8 mouse cellular contexts compared by ENCODE assay signal in genomic region chr9:48984845-48985707, GRCm38 (mm10). TPM values are rescaled to one million over a fixed set of nuclear protein-coding genes. Genes with fewer than 3 reads are reported as not detected.
DNase-seq lines count a peak whose midpoint lies in the region; ATAC-seq and TF ChIP-seq lines count a peak whose summit lies in the region.

Gene Usp28 (plus strand): TSS chr9:48985375.

- peak; percentile 98 for DNase-seq in c-Kit-positive CD71-positive TER-119-positive erythroid progenitor cells, embryonic 14.5 days (ENCODE audit: low spot score)
- peak; percentile 100 for DNase-seq in heart, postnatal 10 days
- peak; percentile 92 for DNase-seq in large intestine, adult 2 months (ENCODE audit: low read depth, low spot score)
- DNase-seq in liver, postnatal 0 days = peak; percentile 100
- peak; percentile 100 for DNase-seq in testis, postnatal 10 days (ENCODE audit: low spot score)

- peak within 1 kb of the TSS; percentile 94 for H3K4me3 ChIP-seq in E14TG2a.4 (replicated peaks; ENCODE audit: low read length)
- peak within 1 kb of the TSS; percentile 81 for H3K4me3 ChIP-seq in forebrain, embryonic 12.5 days (replicated peaks)
- peak within 1 kb of the TSS; percentile 74 for H3K4me3 ChIP-seq in liver, postnatal 0 days (ENCODE audit: low read depth, low read length)
- H3K4me3 ChIP-seq in neural tube, embryonic 14.5 days (ENCODE audit: low read depth, low read length) = peak within 1 kb of the TSS; percentile 70

- peaks cover 69% of the 10 kb centered on the region for H3K4me1 ChIP-seq in E14TG2a.4 (replicated peaks; ENCODE audit: low read depth, low read length)
- H3K4me1 ChIP-seq in forebrain, embryonic 12.5 days = peaks cover 36% of the 10 kb centered on the region
- H3K4me1 ChIP-seq in liver, postnatal 0 days (ENCODE audit: insufficient read depth) = peaks cover 26% of the 10 kb centered on the region
- H3K4me1 ChIP-seq in neural tube, embryonic 14.5 days (ENCODE audit: control insufficient read depth, insufficient read depth, low read length) = peaks cover 17% of the 10 kb centered on the region

- peaks cover 7% of the 10 kb centered on the region; the same call in 1 of the 2 replicates for H3K9me3 ChIP-seq in E14TG2a.4 (ENCODE audit: low read length)
- no peaks in the 10 kb centered on the region for H3K9me3 ChIP-seq in forebrain, embryonic 12.5 days
- no peaks in the 10 kb centered on the region for H3K9me3 ChIP-seq in liver, postnatal 0 days (ENCODE audit: low read length)
- H3K9me3 ChIP-seq in neural tube, embryonic 14.5 days (ENCODE audit: control insufficient read depth, low read length) = no peaks in the 10 kb centered on the region

- 0% methylated on average over 83 of the region's 94 CpGs for WGBS in forebrain, embryonic 12.5 days
- under 1% methylated on average over 92 of the region's 94 CpGs for WGBS in large intestine, adult 2 months
- under 1% methylated on average over 60 of the region's 94 CpGs for WGBS in liver, postnatal 0 days (ENCODE audit: insufficient replicate concordance)
- under 1% methylated on average over 72 of the region's 94 CpGs for WGBS in neural tube, embryonic 14.5 days

- H3K36me3 ChIP-seq in E14TG2a.4 (ENCODE audit: insufficient read depth, low read length) = peaks cover 30% of the 10 kb centered on the region
- H3K36me3 ChIP-seq in forebrain, embryonic 12.5 days (replicated peaks) = no peaks in the 10 kb centered on the region
- H3K36me3 ChIP-seq in liver, postnatal 0 days (replicated peaks; ENCODE audit: insufficient read depth, low read length) = no peaks in the 10 kb centered on the region
- no peaks in the 10 kb centered on the region for H3K36me3 ChIP-seq in neural tube, embryonic 14.5 days (ENCODE audit: control insufficient read depth, insufficient read depth, low read length)

- peak within 1 kb of the TSS; percentile 86 for H3K27ac ChIP-seq in forebrain, embryonic 12.5 days
- H3K27ac ChIP-seq in liver, postnatal 0 days (ENCODE audit: low read depth) = peak within 1 kb of the TSS; percentile 92
- peak within 1 kb of the TSS; percentile 77 for H3K27ac ChIP-seq in neural tube, embryonic 14.5 days (ENCODE audit: low read depth, low read length)

- no peak for TF ChIP-seq CTCF in E14TG2a.4 (conservative IDR thresholded peaks at IDR 0.05; ENCODE audit: low read length)
- no peak for TF ChIP-seq CTCF in liver, postnatal 0 days (IDR thresholded peaks at IDR 0.05; ENCODE audit: low read depth)

- peak; percentile 96 for ATAC-seq in forebrain, embryonic 12.5 days (ENCODE audit: low FRiP score)
- peak; percentile 95 for ATAC-seq in liver, postnatal 0 days
- ATAC-seq in neural tube, embryonic 14.5 days (ENCODE audit: low read depth) = peak; percentile 90

- H3K27me3 ChIP-seq in E14TG2a.4 (ENCODE audit: insufficient read depth, low read length) = no peaks in the 10 kb centered on the region
- H3K27me3 ChIP-seq in forebrain, embryonic 12.5 days = no peaks in the 10 kb centered on the region
- no peaks in the 10 kb centered on the region for H3K27me3 ChIP-seq in liver, postnatal 0 days (ENCODE audit: insufficient read depth, low read length)
- H3K27me3 ChIP-seq in neural tube, embryonic 14.5 days (ENCODE audit: control insufficient read depth, insufficient read depth, low read length) = peaks cover 2% of the 10 kb centered on the region; the same call in 1 of the 2 replicates

- peak within 1 kb of the TSS; percentile 82 for H3K9ac ChIP-seq in forebrain, embryonic 12.5 days
- peak within 1 kb of the TSS; percentile 67 for H3K9ac ChIP-seq in liver, postnatal 0 days (replicated peaks)
- H3K9ac ChIP-seq in neural tube, embryonic 14.5 days (replicated peaks; ENCODE audit: low read depth, low read length) = peak within 1 kb of the TSS; percentile 67

- peak within 1 kb of the TSS; percentile 72 for H3K4me2 ChIP-seq in forebrain, embryonic 12.5 days
- H3K4me2 ChIP-seq in liver, postnatal 0 days (ENCODE audit: low read depth, low read length) = peak within 1 kb of the TSS; percentile 91
- peak within 1 kb of the TSS; percentile 75 for H3K4me2 ChIP-seq in neural tube, embryonic 14.5 days (ENCODE audit: low read depth, low read length)

- intact Hi-C loops in heart, postnatal 10 days (cut with DNase I) = loop anchor here (5.0 to 10.0 kb wide), 3 partner anchors 67 to 490 kb away; partner anchors contain the start of genes Gm5617 and Rbm7

- TF ChIP-seq EP300 in liver, postnatal 0 days (IDR thresholded peaks at IDR 0.05; ENCODE audit: low read depth) = 0 out of 2 replicates have a peak, but pooled peaks have one; percentile 8

RNA-seq across cellular contexts. Expression of gene Usp28, which starts in this region (rescaled TPM):
- 45.6 and 46.0 TPM in 2 replicates for polyA plus RNA-seq in forebrain, embryonic 12.5 days (2016; fragmentation: Nextera tagmentation; extraction: Ambion mirVana)
- total RNA-seq in heart, postnatal 10 days (2021) = 100 to 1,000 TPM; 161 to 198 TPM
- 4.6 and 7.3 TPM in 2 replicates for polyA plus RNA-seq in large intestine, adult 2 months (2012; rRNA removed)
- 2.5 and 3.9 TPM in 2 replicates for polyA plus RNA-seq in liver, postnatal 0 days (2015; fragmentation: Nextera tagmentation; extraction: Ambion mirVana)
- polyA plus RNA-seq in neural tube, embryonic 14.5 days (2014; fragmentation: Nextera tagmentation; extraction: Ambion mirVana) = 39.0 and 40.5 TPM in 2 replicates

Comparison
In these comparisons a context has a peak if more than half of its experiments do, and no peak if none do; other contexts are left out.
1. Peak in every context shown above with its lines: DNase-seq, ATAC-seq, H3K4me3 ChIP-seq and H3K27ac ChIP-seq.